Mouse (Mus musculus): ENCODE measurements around the gene Zfp661.

DNA sequence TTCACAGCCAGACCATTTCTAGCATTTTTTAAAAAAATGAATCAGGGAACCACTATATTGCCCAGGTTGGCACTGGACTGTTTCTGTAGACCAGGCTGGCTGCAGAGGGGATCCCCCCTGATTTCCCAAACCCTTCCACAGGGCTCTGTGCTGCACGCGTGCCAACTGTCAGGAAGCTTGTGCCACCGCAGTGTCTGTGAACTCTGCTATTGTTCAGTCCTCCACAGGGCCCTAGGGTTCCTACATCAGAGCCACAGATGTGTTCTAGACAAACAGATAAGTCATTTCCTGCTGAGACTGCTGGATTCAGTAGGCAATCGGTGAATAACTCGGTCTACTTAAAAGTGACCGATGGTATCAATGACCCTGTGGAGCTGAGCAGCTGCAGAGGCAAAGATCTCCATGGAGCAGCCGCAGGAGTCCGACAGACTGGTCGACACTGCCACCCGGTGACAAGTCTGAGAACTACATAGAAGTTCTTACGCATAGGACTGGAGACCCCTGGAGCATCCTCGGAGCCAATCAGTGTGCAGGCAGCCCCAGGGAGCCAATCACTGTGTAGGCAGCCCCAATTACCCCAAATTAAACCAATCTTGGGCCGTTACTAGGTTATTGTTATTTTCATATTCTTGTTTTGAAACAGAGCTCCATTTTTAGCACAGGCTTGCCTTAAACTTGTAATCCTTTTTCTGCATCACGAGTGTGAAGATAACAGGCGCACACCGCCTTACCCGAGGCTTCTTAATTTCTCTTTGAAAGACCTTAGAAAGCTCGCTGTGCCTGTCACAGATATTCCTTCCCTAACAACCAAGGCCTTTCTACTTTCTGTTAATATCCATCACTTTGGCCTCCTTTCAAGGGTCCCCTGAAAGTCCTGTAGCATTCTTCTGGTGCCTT is 27.6 kb downstream of the Zfp661 start:
- peak; percentile 93 for TF ChIP-seq CTCF (IDR thresholded peaks at IDR 0.05)
- no peak for TF ChIP-seq EP300 (IDR thresholded peaks at IDR 0.05)

Measured in lung, postnatal 0 days (tissue).